Mouse (Mus musculus): ENCODE measurements around the gene Cd93. TPM values are rescaled to one million over a fixed set of nuclear protein-coding genes. Genes with fewer than 3 reads are reported as not detected.

Cd93 gene
- under 1 TPM; under 0.01 to 0.06 TPM for polyA plus RNA-seq (2012; fragmentation: generic; extraction: Trizol)

GRCm38 (mm10) chr2:148443249-148443958, at the start of gene Cd93:
Gene Cd93 (minus strand): TSS chr2:148443563.

DNA sequence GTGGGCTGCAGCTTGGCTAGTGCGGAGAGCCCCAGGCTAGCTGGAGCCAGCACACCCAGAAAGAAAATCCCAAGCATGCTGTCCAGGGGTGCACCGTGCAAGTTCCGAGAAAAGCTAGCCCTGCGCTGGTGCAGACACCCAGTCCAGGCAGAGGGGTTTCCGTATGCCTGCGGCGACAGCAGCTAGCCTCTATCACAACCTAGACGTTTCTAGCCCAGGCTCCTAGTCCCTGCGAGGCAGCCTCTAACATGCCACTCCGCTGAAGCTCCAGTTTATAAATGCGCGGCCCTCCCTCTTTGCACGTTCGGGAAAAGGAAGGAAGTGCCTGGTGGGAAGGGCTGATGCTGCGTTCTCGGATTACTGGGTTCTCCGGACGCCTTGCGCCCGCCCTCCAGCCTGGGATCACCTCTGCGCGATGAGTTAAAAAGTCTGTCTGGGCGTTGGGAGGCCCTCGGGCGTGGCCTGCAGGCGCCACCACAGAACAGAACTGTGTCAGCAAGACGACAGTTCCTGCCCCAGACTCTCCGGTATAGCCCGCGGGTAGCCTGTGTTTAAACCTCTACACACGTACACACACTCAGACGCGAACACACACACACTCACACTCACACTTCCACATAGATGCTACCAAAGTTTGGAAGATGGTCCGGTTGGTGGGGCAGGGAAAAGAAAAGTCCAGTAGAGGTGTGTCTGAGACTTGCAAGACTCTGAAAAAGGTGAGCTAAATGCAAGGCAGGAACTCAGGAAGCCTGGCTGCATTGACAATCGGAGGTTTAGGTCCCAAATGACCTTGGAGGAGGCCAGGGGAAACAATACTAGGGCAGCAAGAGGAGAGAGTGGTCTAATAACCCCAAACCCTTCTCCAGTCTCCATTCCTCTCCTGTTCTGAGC, 35.2 kb downstream of the Cd93 start, which contains the start of gene Thbd:
Thbd (minus strand) TSS at position 319 of the 891 bp plus-strand sequence.

GRCm38 (mm10) chr2:148395131-148396051, 48.0 kb downstream of the Cd93 start, which contains the start of gene Sstr4:
Gene Sstr4 (plus strand): TSS chr2:148395344.

Other genes with a start within 250 kb of the Cd93 start
- under 1 TPM in 1 of 2 experiments, not detected in 1; 0.07 TPM for gene Sstr4, start 48.2 kb downstream of the Cd93 start, polyA plus RNA-seq (2012; fragmentation: generic; extraction: Trizol)
- 10 to 100 TPM in 1 of 2 experiments, under 1 TPM in 1; 0.56 to 25.5 TPM for gene Thbd, start 35.4 kb downstream of the Cd93 start, polyA plus RNA-seq (2012; fragmentation: generic; extraction: Trizol)
- gene Nxt1, start 229.0 kb upstream of the Cd93 start, polyA plus RNA-seq (2012; fragmentation: generic; extraction: Trizol): 10 to 100 TPM; 29.2 to 41.3 TPM
- 1 to 10 TPM in 1 of 2 experiments, under 1 TPM in 1; 0.50 to 8.0 TPM for gene Gzf1, start 237.5 kb upstream of the Cd93 start, polyA plus RNA-seq (2012; fragmentation: generic; extraction: Trizol)

Measured in C3H10T1/2 (cell line).